Mouse (Mus musculus) ES-E14 (cell line): ENCODE data around the gene Cdh13.

Experiments
- MAFK ChIP-seq: IDR thresholded peaks from 2 replicates; pipeline ENCODE4 v1.6.1; 2014; ENCODE audit warnings: mild to moderate bottlenecking, low read depth, low read length, inconsistent platforms; ENCODE audit not compliant: insufficient read depth
- ZC3H11A ChIP-seq: IDR thresholded peaks from 2 replicates; pipeline ENCODE4 v1.6.1; 2012; ENCODE audit warnings: low read depth, mild to moderate bottlenecking, inconsistent platforms, low read length, borderline replicate concordance

DNA sequence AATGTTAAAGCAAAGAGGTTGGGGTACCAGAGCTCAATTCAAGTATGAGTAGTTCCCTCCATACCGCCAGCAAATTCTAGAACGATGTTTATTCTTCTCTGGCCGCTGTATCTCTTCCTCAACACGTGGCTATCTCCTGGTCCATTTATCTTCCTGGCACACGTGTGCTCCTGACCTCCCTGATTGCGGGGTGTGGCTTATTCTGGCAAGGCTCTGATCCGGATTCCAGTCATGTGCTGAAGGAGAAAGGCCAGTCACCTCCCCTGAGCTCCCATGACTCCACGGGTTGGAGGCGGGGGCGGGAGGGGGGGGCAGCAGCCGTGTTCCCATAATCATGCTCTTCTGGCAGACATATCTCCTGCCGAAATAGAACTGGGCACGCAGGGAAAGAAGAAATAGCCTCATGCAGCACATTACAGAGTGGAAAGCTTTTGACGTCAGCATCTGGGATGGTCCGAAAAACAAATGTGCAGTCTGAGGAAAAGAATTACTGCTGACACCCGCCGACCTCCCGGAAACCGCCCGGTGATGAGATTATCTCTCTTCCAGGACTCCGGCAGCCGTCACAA is 417.9 kb downstream of the Cdh13 start:
- TF ChIP-seq MAFK (no peak), ZC3H11A (no peak)
